9 mouse cellular contexts compared by ENCODE assay signal in the genomic region with DNA sequence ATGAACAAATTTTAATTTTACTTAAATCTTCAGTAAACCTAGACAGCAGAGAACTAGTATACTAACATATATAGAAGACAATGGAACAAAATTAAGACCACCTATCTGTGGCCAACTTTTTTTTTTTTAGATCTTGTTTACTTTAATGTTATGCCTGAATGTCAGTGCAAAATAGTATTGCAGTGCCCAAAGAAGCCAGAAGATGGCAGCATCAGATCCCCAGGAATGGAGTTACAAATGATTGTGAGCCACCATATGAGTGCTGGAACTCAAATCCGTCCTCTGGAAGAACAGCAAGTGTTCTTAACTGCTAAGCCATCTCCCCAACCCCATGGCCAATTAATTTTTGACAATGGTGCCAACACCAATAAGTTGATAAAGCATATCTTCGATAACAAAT. TPM values are rescaled to one million over a fixed set of nuclear protein-coding genes. Genes with fewer than 3 reads are reported as not detected.
DNase-seq lines count a peak whose midpoint lies in the region; ATAC-seq lines count a peak whose summit lies in the region.
"Had no signal": no experiment of that assay in that cellular context is flagged by ENCODE, and none has a peak within 500 bp of the region (broad histone marks: within the 10 kb centered on the region; RNA-seq: fewer than 3 reads in every experiment).

No protein-coding gene starts in this region.

- no peaks in the 10 kb centered on the region for H3K36me3 ChIP-seq in hindbrain, embryonic 10.5 days
- H3K36me3 ChIP-seq in hindbrain, embryonic 16.5 days (ENCODE audit: control insufficient read depth, insufficient read depth, low read length): no peaks in the 10 kb centered on the region
- H3K36me3 ChIP-seq: neural tube, embryonic 12.5 days had no signal

- WGBS in hindbrain, embryonic 10.5 days: 43% methylated on average over 2 of the region's 2 CpGs
- WGBS in hindbrain, embryonic 16.5 days: 49% methylated on average over 2 of the region's 2 CpGs

- DNase-seq in hindbrain, embryonic 10.5 days (ENCODE audit: low spot score): peak; percentile 16
- DNase-seq in urinary bladder, postnatal 25 days (ENCODE audit: low spot score): peak; percentile 33
- no peak for DNase-seq in urinary bladder, postnatal 4 days (ENCODE audit: low spot score in 2 of 2)
- peak; percentile 42 to 65 for DNase-seq in cerebellum, postnatal 14 days
- DNase-seq in kidney, adult 9 months: peak; percentile 54
- peak; percentile 32 to 45 for DNase-seq in natural killer cell, adult 2 months (ENCODE audit: low spot score in 2 of 2)
- DNase-seq in frontal cortex, postnatal 10 days (ENCODE audit: low spot score in 2 of 2): no peak

- H3K27ac ChIP-seq in hindbrain, embryonic 10.5 days: no peak overlapping the region
- no peak overlapping the region for H3K27ac ChIP-seq in hindbrain, embryonic 16.5 days (ENCODE audit: low read depth, low read length)
- H3K27ac ChIP-seq: neural tube, embryonic 12.5 days had no signal

- H3K4me3 ChIP-seq in hindbrain, embryonic 10.5 days: no peak overlapping the region
- no peak overlapping the region for H3K4me3 ChIP-seq in hindbrain, embryonic 16.5 days (ENCODE audit: low read length)
- H3K4me3 ChIP-seq: neural tube, embryonic 12.5 days had no signal

- no peak overlapping the region for H3K9ac ChIP-seq in hindbrain, embryonic 16.5 days (ENCODE audit: low read depth, low read length)
- H3K9ac ChIP-seq: neural tube, embryonic 12.5 days had no signal

- H3K27me3 ChIP-seq in hindbrain, embryonic 10.5 days (ENCODE audit: insufficient read depth, poor library complexity, severe bottlenecking): no peaks in the 10 kb centered on the region
- no peaks in the 10 kb centered on the region for H3K27me3 ChIP-seq in hindbrain, embryonic 16.5 days (replicated peaks; ENCODE audit: control insufficient read depth, insufficient read depth, low read length)
- H3K27me3 ChIP-seq: neural tube, embryonic 12.5 days had no signal

- no peaks in the 10 kb centered on the region for H3K9me3 ChIP-seq in hindbrain, embryonic 10.5 days
- no peaks in the 10 kb centered on the region for H3K9me3 ChIP-seq in hindbrain, embryonic 16.5 days (ENCODE audit: control insufficient read depth, low read length)
- H3K9me3 ChIP-seq: neural tube, embryonic 12.5 days had no signal

- ATAC-seq in hindbrain, embryonic 16.5 days: no peak

- H3K4me2 ChIP-seq in hindbrain, embryonic 16.5 days (ENCODE audit: low read length): no peak overlapping the region
- H3K4me2 ChIP-seq: neural tube, embryonic 12.5 days had no signal

- H3K4me1 ChIP-seq in hindbrain, embryonic 10.5 days (replicated peaks): no peaks in the 10 kb centered on the region
- no peaks in the 10 kb centered on the region for H3K4me1 ChIP-seq in hindbrain, embryonic 16.5 days (ENCODE audit: control insufficient read depth, insufficient read depth, low read depth, low read length)
- H3K4me1 ChIP-seq: neural tube, embryonic 12.5 days had no signal

RNA-seq across cellular contexts. Expression of gene Rbbp7, which starts 40.6 kb away (rescaled TPM):
- polyA plus RNA-seq in hindbrain, embryonic 10.5 days (2016; fragmentation: Nextera tagmentation; extraction: Ambion mirVana): 305 and 387 TPM in 2 replicates
- 247 and 258 TPM in 2 replicates for polyA plus RNA-seq in hindbrain, embryonic 16.5 days (2015; fragmentation: Nextera tagmentation; extraction: Ambion mirVana)

Comparison
In these comparisons a context has a peak if more than half of its experiments do, and no peak if none do; other contexts are left out.
1. DNase-seq: peak in hindbrain, embryonic 10.5 days (single experiment), urinary bladder, postnatal 25 days (single experiment), cerebellum, postnatal 14 days (2 of 2), kidney, adult 9 months (single experiment) and natural killer cell, adult 2 months (2 of 2); none in urinary bladder, postnatal 4 days (0 of 2) and frontal cortex, postnatal 10 days (0 of 2).